Mouse (Mus musculus) myocyte (in vitro differentiated cells): ENCODE results near the gene Gtpbp8.

ENCODE experiments used
- CEBPB ChIP-seq: IDR thresholded peaks from 2 replicates; pipeline ENCODE4 v1.6.1; 2011; ENCODE audit warnings: mild to moderate bottlenecking, moderate library complexity; ENCODE audit not compliant: poor library complexity, insufficient read depth, severe bottlenecking
- E2F4 ChIP-seq: IDR thresholded peaks from one replicate; pipeline ENCODE4 v1.6.1; 2011; ENCODE audit warnings: mild to moderate bottlenecking, control low read depth, moderate library complexity; ENCODE audit not compliant: insufficient read depth
- MAX ChIP-seq: IDR thresholded peaks from one replicate; pipeline ENCODE4 v1.6.1; 2011; ENCODE audit warnings: low read depth, mild to moderate bottlenecking, control low read depth
- MYOD1 ChIP-seq, 3 experiments: IDR thresholded peaks; one replicate each; pipeline ENCODE4 v1.6.1; 2011; ENCODE audit warnings: control low read depth in 2 of 3, low read depth in 2 of 3, mild to moderate bottlenecking in 2 of 3, moderate library complexity in 1 of 3; ENCODE audit not compliant: insufficient read length in 2 of 3, control insufficient read depth in 1 of 3
- MYOG ChIP-seq, 3 experiments: IDR thresholded peaks; one replicate each; pipeline ENCODE4 v1.6.1; 2011; ENCODE audit warnings: control low read depth in 2 of 3, low read depth in 2 of 3, mild to moderate bottlenecking in 2 of 3; ENCODE audit not compliant: insufficient read length in 2 of 3, control insufficient read depth in 1 of 3, insufficient read depth in 1 of 3
- POLR2A ChIP-seq: IDR thresholded peaks from one replicate; pipeline ENCODE4 v1.6.1; 2011; ENCODE audit warnings: low read depth, mild to moderate bottlenecking, control low read depth, moderate library complexity; ENCODE audit not compliant: insufficient read length
- POLR2AphosphoS2 ChIP-seq: IDR thresholded peaks from one replicate; pipeline ENCODE4 v1.6.1; 2011; ENCODE audit warnings: low read depth, control low read depth; ENCODE audit not compliant: insufficient read length
- REST ChIP-seq: IDR thresholded peaks from one replicate; pipeline ENCODE4 v1.6.1; 2011; ENCODE audit warnings: mild to moderate bottlenecking, control low read depth, moderate library complexity; ENCODE audit not compliant: insufficient read depth, insufficient read length
- SRF ChIP-seq: IDR thresholded peaks from one replicate; pipeline ENCODE4 v1.6.1; 2011; ENCODE audit warnings: low read depth; ENCODE audit not compliant: control insufficient read depth, insufficient read length
- TCF12 ChIP-seq: IDR thresholded peaks from one replicate; pipeline ENCODE4 v1.6.1; 2011; ENCODE audit warnings: mild to moderate bottlenecking, control low read depth; ENCODE audit not compliant: poor library complexity, insufficient read depth, severe bottlenecking
- TCF3 ChIP-seq: IDR thresholded peaks from one replicate; pipeline ENCODE4 v1.6.1; 2011; ENCODE audit warnings: low read depth, control low read depth; ENCODE audit not compliant: insufficient read length
- USF1 ChIP-seq: IDR thresholded peaks from one replicate; pipeline ENCODE4 v1.6.1; 2011; ENCODE audit warnings: low read depth, mild to moderate bottlenecking, control low read depth, moderate library complexity

GRCm38 (mm10) chr16:44748007-44748406 is 1.8 kb upstream of the Gtpbp8 start:
- TF ChIP-seq CEBPB (no peak), POLR2A (no peak), MYOD1 (IDR thresholded peaks at IDR 0.05; ENCODE audit: control insufficient read depth in 1 of 3, insufficient read length in 2 of 3, low read depth in 2 of 3) (no peak), E2F4 (no peak), POLR2AphosphoS2 (no peak), USF1 (no peak), MAX (no peak), MYOG (IDR thresholded peaks at IDR 0.05; ENCODE audit: control insufficient read depth in 1 of 3, insufficient read depth in 1 of 3, insufficient read length in 2 of 3, low read depth in 2 of 3) (no peak), TCF12 (no peak), SRF (no peak), TCF3 (no peak), REST (no peak)
